Mouse (Mus musculus) cerebellum, postnatal 10 days (tissue): ENCODE measurements around the gene Plac1.

ENCODE experiments used
- DNase-seq, 2 experiments: peaks; one replicate each; pipeline ENCODE4 v3.0.0; 2021; ENCODE audit warnings: mixed read lengths in 2 of 2

Plac1 gene

DNA sequence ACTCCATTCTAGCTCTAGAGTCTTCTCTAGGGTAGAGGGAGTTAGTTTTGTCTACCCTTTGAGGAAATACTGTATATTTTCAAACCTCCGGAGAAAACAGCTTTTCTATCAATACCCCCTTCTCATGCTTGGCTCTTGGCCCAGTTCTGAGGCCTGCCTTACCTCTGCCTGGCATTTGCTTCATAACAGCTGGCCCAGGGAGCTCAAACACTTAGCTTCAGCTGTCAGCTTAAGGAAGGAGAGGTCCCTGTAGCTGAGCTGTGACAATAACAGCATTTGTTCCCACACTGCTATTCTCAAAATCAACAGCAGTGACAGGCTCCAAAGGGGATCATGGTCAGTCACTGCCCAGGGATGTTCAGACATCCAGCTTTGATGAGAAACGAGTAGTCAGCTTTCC is 138.7 kb downstream of the Plac1 start:
- peak; percentile 4 to 11 for DNase-seq

DNA sequence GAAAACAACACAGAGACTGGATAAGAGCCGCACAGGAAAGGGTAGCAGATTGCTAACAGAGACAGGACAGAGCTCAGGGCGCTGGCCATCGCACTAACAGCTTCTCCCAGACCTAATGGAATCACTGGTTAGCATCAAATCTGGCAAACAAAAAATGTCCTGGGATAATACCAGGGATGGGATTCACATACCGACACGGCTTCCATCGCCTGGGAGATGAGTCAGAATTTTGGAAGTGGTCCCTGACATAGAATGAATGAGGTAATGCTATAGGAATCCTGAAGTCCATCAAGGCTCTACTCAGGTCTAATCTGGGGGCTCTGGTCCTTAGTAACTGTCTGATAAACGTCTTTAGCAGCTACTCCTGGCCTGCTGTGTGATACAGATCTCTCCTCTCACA is 140.0 kb downstream of the Plac1 start:
- DNase-seq, result no peak

DNA sequence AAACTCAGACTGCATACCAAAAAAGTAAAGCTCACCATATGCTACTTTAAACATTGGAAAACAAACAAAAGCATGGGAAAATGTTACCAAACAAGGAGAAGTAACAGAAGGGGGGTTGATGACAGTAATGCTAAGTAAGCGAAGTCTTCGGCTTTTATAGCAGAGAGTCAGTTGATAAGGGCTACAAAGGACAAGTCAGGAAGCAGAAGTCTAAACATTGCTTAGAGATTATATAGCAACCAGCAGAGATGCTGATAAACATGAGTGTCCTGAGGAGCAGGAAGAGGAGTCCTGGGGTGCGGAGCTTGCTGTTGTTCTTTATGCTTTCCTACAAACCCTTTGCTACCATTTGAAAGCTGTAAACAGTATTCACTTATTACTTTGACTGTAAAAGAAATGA is 140.6 kb downstream of the Plac1 start:
- no peak for DNase-seq

DNA sequence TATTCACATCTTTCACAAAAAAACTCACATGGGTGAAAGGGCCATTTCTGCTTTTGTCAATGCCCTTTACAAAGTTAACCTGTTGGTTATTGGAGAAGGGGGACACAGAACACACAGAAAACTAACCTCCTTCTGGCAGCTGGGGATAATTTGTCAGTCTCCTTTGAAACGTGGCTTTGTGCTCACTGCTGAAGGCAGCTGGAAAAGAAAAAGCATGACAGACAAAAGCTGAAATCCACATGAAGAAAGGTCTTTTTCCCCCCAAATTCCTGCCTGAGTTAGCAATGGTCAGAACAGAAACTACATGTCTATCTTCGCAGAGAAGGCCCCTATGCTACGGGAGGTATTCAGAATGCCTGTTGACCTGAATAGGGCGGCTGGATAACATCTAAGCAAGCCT is 141.6 kb downstream of the Plac1 start:
- DNase-seq, result no peak

DNA sequence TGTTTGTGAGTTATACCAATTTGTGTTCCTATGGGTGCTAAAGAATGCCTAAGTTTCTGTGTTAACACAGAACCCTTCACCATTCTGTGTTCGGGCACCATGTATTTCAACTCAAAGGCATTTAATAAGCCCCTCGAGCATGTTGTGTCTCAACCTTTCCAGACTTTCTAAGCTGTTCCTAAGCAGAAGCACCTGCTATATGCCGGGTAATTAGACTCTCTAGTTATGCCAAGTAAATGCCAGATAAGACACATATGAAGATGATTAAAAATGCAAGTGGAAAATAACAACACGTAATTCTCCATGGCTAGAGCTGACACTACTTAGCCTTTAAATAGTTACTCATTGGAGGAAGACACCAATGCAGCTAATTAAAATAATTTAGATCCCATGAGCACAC is 142.1 kb downstream of the Plac1 start:
- DNase-seq, result no peak

DNA sequence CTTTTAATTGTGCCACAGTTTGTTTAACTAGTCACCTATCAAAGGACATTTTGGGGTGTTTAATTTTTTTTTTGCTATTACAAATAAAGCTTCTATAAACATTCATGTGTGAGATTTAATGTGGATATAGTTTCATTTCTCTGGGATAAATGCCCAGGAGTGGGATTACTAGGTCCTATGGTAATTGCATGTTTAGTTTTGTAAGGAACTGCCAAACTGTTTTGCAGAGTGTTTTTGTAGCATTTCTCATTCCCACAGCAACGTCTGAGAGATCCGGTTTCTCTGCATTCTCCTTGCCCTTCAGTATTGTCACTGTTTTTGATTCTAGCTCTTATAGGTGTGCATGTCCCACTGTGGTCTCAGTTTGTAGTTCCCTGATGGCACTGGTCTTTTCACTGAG is 146.5 kb downstream of the Plac1 start:
- DNase-seq, result no peak

DNA sequence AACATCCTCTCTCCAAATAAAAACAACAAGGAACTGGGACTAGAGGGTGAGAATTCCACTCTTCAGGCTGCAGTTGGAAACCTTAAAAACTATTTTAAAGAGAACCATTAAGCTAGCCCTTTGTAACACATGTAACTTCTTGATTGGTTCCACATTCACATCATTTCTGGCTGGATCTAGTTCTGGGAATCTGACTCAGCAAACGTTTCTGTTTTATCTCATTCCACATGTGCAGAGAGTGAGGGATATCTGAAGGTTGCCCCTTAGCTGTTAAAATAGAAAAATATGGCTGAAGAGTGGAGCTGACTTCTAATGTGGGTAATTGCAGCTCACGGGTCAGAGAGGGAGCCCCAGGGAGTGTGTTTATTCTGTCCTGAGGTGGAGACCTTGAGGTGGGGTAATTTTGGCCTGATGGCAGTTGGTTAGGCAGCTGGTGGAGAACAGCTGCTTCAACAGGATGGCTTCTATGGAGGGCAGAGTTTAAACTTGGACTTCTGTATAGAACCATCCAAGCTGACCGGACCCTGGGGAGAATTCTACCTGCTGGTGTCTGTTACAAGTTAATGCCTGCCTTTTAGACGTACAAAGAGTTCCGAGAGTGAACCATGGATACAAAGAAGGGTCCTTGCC is 151.1 kb downstream of the Plac1 start:
- no peak for DNase-seq

DNA sequence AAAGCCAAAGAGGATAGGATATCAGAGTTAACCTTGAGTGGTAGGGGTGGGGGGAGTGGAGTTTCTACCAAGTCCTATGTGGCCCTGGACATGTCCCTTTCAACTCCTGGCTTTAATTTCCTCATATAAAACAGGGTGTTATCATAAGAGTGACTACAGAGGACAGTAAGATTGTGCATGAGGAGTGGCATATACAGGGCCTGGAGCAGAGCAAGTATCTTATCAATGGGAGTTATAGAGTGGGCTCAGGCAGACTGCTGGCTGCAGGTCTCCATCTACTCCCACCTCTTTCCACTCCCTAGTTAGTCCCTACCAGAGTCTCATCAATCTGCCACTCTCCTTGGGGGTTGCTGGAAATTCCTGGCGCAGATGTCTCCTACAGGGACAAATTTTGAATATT is 152.7 kb downstream of the Plac1 start:
- DNase-seq, result no peak

DNA sequence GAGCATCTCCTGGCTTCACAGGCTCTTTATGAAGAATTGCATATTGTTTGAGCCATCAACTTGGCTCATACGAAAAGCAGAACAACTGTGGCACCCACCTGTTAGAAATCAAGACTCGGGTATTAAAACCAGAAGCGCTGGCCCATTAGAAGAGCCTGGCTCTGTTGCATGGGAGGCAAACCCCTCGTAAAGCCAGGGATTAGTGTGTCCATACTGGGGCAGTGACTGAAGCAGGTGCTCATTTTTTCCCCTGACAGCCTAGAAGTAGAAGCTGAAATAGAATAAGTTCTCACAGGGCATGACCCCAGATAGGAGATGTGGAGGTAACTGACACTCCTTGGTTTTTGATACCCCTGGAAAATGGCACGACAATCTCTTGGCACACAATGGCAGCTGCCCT is 154.4 kb downstream of the Plac1 start:
- DNase-seq, result no peak

DNA sequence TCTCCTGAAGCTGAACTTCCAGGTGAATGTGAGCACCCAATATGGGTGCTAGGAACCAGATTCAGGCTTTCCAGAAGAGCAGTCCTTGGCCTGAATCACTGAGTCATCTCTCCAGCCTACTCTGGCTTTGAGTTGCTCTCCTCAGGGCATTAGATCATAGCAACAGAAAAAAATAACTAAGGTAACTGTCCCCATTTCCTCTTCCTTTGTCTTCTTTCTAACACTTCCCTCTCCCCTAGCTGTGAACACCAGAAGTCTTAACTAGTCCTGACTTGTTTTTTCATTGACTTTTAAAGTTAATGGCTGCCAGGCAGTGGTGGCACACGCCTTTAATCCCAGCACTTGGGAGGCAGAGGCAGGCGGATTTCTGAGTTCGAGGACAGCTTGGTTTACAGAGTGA is 175.5 kb downstream of the Plac1 start:
- DNase-seq, result no peak

DNA sequence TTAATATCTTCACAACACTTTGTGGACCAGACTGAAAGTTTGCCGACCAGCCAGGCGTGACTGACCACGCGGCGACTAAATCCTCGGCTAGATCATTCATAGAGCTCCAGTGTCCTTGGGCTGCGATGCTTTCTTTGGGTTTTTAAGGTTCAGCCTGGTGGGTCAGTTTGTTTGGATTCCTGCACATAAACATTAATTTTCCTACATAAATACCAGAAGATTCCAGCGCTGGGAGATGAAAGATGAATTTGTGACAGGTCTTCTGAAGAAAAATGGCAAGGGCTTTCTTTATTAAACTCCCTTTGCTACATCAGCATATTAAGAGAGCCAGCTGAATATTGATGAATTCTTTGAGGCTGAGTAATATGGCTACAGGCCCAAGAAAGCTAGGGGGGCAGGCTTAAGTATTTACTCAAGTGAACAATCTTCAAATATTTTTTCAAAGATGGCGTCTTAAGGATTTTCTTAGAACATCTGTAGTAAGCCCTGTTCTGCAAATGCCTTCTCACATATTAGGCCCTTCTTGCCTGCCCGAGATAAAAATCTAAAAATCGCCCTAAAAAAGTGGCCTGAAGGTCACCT is 180.4 kb downstream of the Plac1 start:
- no peak for DNase-seq

DNA sequence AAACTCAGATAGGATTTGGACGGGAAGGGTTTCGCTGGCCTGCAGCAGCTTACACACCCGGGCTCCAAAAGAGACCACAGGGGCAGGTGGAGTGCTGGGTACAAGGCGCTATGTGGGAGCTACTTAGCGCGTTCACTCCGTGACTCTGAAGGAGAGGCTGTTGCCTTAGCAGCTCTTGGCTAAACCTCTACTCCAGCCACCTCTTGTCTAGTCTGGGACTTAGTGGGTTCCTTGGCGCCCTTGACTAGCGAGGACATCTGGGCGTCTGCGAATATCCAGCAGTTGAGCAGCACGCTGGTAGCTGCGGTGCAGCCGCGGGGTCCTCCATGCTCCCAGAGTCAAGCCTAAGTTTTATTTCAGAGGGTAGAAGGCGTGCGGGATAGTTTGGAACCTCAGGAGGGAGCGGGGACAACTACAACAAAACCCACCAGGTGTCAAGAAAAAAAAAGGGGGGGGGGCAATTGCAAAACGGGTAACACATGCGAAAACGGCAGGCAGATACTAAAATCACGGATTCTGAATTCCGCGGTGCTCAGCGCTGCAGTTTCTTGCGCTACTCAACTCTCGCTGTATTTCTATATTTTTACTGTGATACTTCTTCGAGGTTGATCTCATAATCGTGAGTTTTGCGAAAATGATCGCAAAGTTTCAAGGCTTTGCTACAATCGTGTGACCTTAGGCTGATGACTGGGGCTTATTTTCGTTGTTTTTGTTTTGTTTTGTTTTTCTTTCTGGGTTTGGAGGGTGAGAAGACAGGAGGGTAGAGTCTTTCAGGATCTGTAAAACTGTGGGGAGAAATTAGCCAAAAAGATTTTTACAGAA is 181.2 kb downstream of the Plac1 start:
- peak in 1 of 2 experiments; percentile 20 for DNase-seq

DNA sequence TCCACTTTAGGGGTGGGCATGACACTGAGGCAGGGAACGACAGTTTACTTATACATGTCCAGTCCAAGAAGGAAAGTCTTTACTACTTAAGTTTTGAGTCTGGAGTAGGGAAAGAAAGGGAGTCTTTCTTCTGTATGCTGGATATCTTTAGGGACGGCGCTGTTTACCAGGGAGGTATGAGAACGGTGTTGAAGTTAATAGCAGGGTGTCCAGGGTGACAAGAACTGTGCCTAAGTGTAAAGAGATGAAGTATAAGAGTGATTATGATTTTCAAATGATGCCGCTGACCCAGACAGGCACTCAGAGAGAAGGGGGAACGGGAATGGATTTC is 182.2 kb downstream of the Plac1 start:
- DNase-seq, result no peak

DNA sequence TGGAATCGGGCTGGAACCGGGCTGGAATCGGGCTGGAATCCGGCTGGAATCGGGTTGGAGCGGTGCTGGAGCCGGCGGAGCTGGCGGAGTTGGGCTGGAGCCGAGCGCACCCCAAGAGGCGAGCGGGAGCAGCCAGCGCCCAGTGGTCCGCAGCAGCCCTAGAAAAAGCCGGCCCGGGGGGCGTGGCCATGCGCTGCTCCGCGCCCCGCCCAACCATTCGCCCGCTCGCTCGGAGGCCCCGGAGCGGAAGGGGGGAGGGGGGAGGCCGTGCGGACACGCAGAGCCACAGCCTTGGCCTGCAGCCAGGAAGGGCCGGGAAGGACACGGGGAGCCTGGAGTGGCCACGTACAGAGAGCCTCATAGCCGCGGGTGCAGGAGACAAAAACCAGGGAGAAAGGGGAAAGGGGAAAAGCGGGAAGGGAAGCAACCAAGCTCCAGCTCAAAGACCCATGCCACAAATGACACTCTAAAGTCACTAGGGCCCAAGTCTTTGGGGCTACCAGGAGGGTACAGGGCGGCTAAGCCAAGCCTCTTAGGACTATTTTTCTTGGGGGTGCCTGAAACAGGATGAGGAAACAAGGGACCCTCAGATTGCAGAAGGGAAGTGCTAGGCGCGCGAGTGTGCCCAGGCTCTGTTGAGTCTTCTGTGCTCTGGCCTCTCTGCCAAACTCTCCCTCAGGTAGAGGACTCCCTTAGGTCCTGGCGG is 182.7 kb downstream of the Plac1 start:
- DNase-seq, result peak; percentile 75 to 86

DNA sequence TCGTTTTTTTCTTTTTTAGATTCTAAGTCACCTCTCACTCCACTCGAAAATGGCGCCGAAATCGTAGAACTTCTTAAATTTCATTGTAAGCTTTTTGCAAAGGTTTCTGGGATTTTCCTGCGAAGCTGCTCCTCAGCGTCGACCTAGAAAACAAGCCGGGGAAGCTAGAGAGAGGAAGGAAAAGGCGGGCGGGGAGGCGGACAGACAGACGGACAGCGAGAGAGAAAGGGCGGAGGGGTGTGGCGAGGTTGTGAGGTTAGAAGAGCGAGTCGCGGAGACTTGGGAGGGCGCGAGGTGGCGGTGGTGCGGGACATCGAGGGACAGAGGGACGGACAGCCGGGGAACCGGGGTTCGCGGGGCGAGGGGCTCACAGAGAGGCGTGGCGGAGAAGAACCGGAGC is 183.3 kb downstream of the Plac1 start:
- DNase-seq, result peak in 1 of 2 experiments; percentile 43

DNA sequence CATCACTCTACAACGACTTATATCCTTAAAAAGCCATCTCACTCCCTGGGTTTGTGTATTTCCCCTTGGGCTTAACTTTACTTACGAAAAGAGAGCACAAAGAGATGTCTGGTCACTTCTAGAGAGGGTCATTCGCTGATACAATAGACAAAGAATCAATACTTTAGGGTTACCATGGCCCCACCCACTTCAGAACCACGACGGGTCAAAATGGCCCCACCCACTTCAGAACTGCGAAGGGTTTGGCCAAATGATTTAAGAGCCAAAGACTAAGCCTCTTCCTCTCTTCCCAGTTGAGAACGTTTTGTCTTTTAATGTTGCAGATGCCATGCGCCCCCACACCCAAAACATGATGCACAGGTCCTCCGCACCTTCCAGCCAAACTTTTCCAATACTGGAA is 184.1 kb downstream of the Plac1 start:
- DNase-seq, result no peak

DNA sequence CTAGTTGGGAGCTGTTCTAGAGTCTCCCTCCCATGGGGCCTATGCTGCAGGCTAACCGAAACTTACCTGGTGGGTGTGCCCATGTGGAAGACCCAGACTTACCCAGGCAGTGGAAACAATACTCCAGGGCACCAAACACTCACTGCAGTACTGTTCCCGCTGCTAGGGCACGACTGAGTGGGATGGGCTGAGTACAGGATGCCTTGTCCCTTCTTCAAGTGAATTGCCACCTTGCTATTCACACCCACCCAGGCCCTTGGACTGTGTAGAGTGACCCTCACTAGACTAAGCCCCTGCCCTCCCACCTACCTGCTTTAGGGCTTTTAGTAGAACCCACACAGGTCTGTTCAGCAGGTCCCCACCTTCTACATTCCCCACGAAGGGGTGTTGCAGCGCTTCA is 186.0 kb downstream of the Plac1 start:
- no peak for DNase-seq

DNA sequence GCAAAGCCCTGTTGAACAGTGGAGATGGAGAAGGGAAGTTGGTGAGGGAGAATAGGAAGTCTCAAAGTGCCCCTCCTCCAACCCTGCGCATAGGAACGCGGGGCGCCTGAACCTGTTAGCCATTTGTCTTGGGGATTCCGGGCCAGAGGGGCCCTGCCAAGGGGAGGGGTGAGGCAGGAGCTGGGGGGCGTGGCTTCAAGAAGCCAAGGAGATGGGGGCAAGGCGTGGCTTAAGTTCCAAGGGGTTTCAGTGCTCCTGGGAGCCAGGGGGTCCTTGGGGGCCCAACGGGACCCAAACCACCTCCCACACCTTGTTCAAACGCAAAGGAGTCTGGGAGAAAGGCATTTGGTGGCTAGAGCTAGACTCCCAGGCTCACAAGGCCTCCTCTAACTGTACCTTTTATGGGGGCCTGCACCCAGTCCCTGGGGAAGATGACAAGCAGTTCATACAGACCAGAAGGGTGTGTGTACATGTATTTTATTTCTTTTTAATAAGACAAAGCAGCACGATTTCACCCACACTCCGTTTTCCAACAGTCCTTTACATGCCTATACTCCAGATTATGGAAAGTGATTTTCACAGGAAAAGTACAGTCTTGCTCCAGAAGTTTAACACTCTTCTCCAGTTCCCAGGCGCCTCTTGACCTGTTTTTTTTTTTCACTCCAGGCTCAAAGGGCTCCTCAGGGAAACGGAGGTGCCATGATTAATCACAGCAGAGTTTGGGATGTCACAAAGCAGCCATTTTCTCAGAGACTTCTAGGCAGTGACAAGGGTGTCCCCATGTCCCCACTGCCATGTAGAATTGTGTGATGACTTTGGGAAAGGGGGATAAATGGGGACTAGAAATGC is 187.0 kb downstream of the Plac1 start:
- DNase-seq, result peak in 1 of 2 experiments; percentile 30

DNA sequence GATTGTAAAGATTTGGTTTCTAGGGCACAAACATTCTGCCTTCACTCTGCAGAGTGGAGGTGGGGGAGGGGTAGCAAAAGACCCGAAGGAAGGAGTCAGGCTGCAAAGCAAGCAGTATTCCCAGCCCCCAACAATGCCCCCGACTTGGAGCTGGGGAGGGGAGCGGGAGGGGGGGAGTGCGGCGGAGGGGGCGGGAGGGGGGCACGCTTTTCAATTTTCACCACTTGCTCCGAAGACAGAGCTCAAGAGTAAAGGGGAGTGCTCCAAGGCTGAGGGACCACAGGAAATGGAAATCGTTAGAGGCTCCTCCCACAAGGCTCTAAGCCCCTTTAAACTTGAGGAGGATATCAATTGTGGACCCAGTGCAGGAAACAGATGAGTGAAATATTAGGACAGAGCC is 189.6 kb downstream of the Plac1 start:
- no peak for DNase-seq

DNA sequence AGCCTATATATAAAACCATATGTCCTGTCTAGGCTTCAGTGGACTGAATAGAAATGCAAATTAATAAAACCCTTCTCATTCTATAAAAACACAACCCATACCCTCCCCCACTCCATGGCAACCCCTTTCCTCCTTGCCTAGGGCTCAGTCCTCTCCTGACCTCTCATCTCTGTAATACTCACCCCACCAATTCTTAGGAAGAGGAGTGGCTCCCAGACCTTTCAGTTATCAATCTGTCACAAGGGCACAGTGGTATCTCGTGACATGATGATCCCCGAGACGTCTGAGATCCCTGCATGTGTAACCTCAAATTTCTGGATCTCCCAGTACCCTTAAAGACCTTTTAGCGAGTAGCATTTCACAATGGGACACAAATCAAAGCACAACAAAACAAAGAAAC is 190.7 kb downstream of the Plac1 start:
- DNase-seq, result no peak

DNA sequence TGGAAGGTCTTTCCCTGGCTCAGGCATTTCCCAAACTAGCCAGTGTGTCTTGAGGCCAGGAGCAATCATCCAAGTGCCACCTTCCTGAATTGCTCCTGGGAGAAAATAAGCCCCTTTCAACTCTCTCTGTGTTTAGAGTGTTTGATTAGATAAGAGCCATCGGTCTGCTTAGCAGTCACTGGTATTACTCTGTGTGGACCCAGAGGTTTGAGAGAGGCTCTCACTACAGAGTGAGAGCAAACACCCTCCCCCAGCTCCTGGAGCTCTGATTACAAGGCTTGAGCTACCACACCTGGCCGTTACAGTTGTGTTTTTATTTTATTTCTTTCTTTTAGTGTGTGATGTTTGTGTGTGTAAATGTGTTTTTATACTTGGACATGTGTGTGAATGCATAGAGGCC is 193.0 kb downstream of the Plac1 start:
- no peak for DNase-seq

DNA sequence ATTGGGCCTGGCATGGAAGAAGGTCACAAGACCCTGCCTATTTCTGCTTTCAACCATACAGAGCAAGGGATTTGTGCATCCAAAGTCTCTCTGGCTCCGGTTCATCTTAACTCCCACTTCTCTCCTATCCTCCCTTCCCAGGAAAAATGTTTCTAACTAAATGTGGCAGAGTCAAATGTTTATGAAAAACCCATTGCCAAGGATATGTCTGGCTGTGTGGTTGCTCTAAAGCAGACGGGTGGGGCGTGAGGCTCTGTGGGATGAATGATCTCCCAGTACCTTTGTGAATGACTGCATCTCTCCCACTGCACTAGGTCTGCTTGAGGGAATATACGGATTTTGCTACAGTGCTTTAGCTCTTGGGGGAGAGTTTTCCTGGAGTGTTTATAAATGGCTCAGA is 193.9 kb downstream of the Plac1 start:
- no peak for DNase-seq
